Mouse (Mus musculus) intestine, embryonic 15.5 days (tissue): ENCODE data around the gene Tbx15. TPM values are rescaled to one million over a fixed set of nuclear protein-coding genes. Genes with fewer than 3 reads are reported as not detected.
"Not testable (repeated sequence)": the region's sequence is repeated elsewhere in the genome, so short reads cannot be mapped to it uniquely, and the experiment has no call there.

Source experiments
- ATAC-seq: fragments of 200-750 bp; cut with Nextera tagmentation; 2 replicates; pipeline ENCODE4 v1.8.0; 2017; ENCODE audit warnings: moderate TSS enrichment, moderate library complexity
- H3K27ac ChIP-seq: fragments of 300-500 bp; sonication (generic); 2 replicates; pipeline ENCODE4 v1.5.1; 2015; ENCODE audit warnings: mild to moderate bottlenecking, inconsistent platforms
- H3K27me3 ChIP-seq: fragments of 300-500 bp; sonication (generic); replicated peaks from 2 replicates; pipeline ENCODE4 v1.6.1; 2015; ENCODE audit warnings: inconsistent platforms
- H3K36me3 ChIP-seq: fragments of 300-500 bp; sonication (generic); 2 replicates; pipeline ENCODE4 v1.6.1; 2015; ENCODE audit warnings: inconsistent platforms
- H3K4me1 ChIP-seq: fragments of 300-500 bp; sonication (generic); replicated peaks from 2 replicates; pipeline ENCODE4 v1.6.1; 2015; ENCODE audit warnings: inconsistent platforms
- H3K4me2 ChIP-seq: fragments of 300-500 bp; sonication (generic); replicated peaks from 2 replicates; pipeline ENCODE4 v1.6.1; 2015; ENCODE audit warnings: mild to moderate bottlenecking, inconsistent platforms
- H3K4me3 ChIP-seq: fragments of 300-500 bp; sonication (generic); replicated peaks from 2 replicates; pipeline ENCODE4 v1.5.1; 2015; ENCODE audit warnings: inconsistent platforms
- H3K9ac ChIP-seq: fragments of 300-500 bp; sonication (generic); 2 replicates; pipeline ENCODE4 v1.6.1; 2015; ENCODE audit warnings: inconsistent platforms
- H3K9me3 ChIP-seq: fragments of 300-500 bp; sonication (generic); 2 replicates; pipeline ENCODE4 v1.6.1; 2016; ENCODE audit warnings: inconsistent platforms
- whole genome bisulfite sequencing: fragments of 180-500 bp; shearing (Covaris S2); methylation state at CpG from one replicate; pipeline ENCODE4 v1.1.7; 2015; 5-methylcytosine and 5-hydroxymethylcytosine counted together
- polyA plus RNA-seq: library from polyadenylated mRNA; unstranded; fragments of >200 nt; fragmentation: Nextera tagmentation; extraction: Ambion mirVana; gene quantifications from 2 replicates; pipeline ENCODE4 v1.2.1, GENCODE M21; 2015

The Tbx15 gene
- polyA plus RNA-seq, 1 experiment from 2014 or later = 0.04 TPM

DNA sequence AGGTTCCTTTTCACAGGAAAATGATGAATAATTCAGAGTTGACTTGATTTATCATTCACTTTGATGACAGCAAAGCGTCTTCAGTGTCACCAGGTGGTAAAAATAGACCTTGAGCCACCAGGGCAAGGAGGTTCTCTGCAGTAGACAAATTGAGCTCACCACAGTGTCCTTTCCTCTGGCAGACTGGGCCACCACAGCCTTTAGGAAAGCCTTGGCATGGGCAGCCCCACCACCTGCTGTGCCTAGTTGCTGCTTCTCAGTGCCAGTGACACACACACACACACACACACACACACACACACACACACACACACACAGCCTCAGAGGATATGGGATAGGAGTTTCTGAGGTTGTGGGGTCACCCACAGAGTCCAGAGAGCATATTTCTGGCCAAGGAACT is 54.0 kb downstream of the Tbx15 start:
- H3K27ac ChIP-seq, H3K4me3 ChIP-seq, H3K4me2 ChIP-seq, H3K9ac ChIP-seq, ATAC-seq, H3K36me3 ChIP-seq, H3K27me3 ChIP-seq, H3K4me1 ChIP-seq, H3K9me3 ChIP-seq: not testable (repeated sequence)
- 52% methylated on average over 1 of the region's 1 CpGs for WGBS

DNA sequence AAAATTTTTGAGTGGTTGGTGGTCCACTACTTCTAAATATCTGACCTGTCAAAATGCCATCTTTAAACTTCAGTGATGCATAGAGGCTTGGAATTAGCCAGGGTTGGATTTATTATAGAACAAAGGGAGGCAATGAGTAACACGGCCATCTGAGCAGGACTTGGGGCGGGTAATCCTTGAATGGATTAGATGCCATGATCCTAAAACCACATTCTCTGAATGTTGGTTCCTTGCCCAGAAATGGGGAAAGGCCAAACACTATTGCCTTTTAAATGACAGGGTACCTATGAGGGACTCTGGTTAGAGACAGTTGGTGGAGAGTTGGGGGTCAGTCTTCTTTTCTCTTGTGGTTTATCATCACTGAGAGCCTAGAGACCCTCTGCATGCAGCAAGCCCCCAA is 55.1 kb downstream of the Tbx15 start:
- Histone ChIP-seq H3K9ac (no peak overlapping the region), H3K36me3 (no peaks in the 10 kb centered on the region), H3K4me3 (no peak overlapping the region), H3K27me3 (no peaks in the 10 kb centered on the region), H3K9me3 (no peaks in the 10 kb centered on the region), H3K4me2 (no peak overlapping the region), H3K27ac (no peak overlapping the region), H3K4me1 (no peaks in the 10 kb centered on the region)
- 80% methylated on average over 2 of the region's 2 CpGs for WGBS
- ATAC-seq = no peak

DNA sequence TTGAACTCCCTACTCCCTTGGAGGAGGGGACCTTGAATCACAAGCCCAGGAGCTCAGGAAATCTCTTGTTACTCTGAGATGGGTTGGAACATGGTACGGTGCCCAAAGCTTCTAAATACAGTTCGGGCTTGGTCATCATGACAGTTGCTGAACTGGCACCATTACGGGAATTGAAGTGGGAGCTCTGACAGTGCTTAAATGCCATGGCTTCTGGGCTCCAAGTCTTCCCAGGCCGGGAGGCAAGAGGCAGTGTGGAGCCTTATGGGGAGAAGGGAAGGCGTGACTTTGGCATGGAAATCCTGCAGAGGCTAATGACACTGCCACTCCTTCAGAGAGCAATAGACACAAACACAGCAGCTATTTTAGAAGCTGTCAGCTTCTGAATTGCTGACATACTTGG is 56.0 kb downstream of the Tbx15 start:
- 82% methylated on average over 5 of the region's 5 CpGs for WGBS
- H3K4me1 ChIP-seq = no peaks in the 10 kb centered on the region
- H3K27me3 ChIP-seq = no peaks in the 10 kb centered on the region
- no peak overlapping the region for H3K9ac ChIP-seq
- no peaks in the 10 kb centered on the region for H3K36me3 ChIP-seq
- no peak for ATAC-seq
- H3K4me3 ChIP-seq = no peak overlapping the region
- no peak overlapping the region for H3K27ac ChIP-seq
- H3K9me3 ChIP-seq = no peaks in the 10 kb centered on the region
- H3K4me2 ChIP-seq = no peak overlapping the region

DNA sequence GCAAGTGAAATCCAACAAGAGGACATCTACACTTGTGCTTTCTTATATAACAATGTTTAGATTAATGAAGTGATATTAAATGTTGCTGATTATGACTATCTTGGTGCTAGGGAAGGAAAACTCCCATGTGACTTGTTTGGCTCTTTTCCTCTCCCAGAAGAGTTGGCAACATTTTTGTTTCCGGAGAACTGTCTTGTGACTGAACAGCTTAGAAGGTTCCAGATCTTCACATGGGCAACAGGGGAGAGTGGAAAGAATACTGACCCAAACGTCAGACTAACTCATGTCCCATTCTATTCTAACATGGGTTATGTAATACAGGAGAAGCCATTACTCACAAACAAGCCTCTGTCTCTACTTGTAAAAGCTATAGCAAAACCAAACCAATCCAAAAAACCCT is 60.7 kb downstream of the Tbx15 start:
- no peak overlapping the region for H3K4me2 ChIP-seq
- no peaks in the 10 kb centered on the region for H3K4me1 ChIP-seq
- no peak for ATAC-seq
- 78% methylated on average over 2 of the region's 2 CpGs for WGBS
- no peak overlapping the region for H3K27ac ChIP-seq
- no peaks in the 10 kb centered on the region for H3K27me3 ChIP-seq
- no peak overlapping the region for H3K4me3 ChIP-seq
- no peaks in the 10 kb centered on the region for H3K9me3 ChIP-seq
- H3K36me3 ChIP-seq = no peaks in the 10 kb centered on the region
- no peak overlapping the region for H3K9ac ChIP-seq

DNA sequence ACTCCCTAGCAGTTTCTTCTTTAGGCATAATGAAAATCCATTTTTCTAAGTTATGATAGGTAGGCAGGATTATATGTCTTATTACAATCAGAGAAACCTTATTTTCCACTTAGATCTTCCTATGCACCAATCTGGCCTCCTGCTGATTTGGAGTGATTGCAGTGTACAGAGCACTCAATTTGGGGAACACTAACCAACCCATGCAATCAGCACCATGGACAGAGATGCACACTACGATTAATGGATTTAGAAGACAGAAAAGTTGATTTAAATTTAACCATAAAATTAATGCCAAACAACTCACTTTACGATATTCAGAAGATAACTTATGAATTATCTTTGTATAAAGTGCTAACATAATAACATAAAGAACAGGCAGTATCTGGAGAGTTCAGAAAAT is 70.7 kb downstream of the Tbx15 start:
- no peak for ATAC-seq
- WGBS = 35% methylated on average over 2 of the region's 2 CpGs
- Histone ChIP-seq H3K4me1 (no peaks in the 10 kb centered on the region), H3K9me3 (no peaks in the 10 kb centered on the region), H3K27ac (no peak overlapping the region), H3K27me3 (no peaks in the 10 kb centered on the region), H3K4me2 (no peak overlapping the region), H3K4me3 (no peak overlapping the region), H3K9ac (no peak overlapping the region), H3K36me3 (no peaks in the 10 kb centered on the region)

DNA sequence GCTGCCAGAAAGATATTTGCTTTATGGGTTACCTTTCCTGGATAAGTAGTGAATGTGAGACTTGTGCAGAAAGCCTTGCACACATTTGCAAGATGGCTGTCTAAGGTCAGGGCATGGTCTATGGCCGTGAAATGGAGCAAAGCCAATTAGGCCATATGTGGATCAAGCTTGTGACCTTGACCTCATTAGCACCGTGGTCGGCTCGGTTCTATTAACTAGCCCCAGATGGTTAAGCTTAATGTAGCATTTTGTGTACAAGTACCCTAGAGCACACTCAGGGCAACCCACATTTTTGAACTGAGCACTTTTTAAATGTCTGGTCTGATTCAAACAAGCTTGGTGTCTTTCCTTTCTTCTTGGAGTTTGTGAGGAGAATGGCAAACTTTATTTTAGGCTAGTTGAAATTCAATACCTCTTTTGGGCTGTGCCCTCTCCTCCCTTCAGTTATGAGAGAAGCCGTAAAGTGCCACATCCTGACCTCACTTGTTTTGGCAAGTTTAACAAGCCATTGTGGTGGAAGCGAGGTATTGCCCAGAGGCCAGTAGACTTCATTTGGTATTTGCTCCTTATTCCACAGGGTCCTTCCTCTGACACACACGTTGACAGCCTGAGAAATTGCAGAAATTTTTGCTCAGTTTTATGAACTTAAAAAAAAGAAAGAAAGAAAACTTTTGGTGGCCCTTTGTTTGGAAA is 71.9 kb downstream of the Tbx15 start:
- H3K36me3 ChIP-seq = no peaks in the 10 kb centered on the region
- H3K4me1 ChIP-seq = no peaks in the 10 kb centered on the region
- H3K4me3 ChIP-seq = no peak overlapping the region
- 65% methylated on average over 7 of the region's 7 CpGs for WGBS
- H3K9me3 ChIP-seq = no peaks in the 10 kb centered on the region
- no peak overlapping the region for H3K27ac ChIP-seq
- H3K4me2 ChIP-seq = no peak overlapping the region
- H3K27me3 ChIP-seq = no peaks in the 10 kb centered on the region
- no peak for ATAC-seq
- H3K9ac ChIP-seq = no peak overlapping the region

DNA sequence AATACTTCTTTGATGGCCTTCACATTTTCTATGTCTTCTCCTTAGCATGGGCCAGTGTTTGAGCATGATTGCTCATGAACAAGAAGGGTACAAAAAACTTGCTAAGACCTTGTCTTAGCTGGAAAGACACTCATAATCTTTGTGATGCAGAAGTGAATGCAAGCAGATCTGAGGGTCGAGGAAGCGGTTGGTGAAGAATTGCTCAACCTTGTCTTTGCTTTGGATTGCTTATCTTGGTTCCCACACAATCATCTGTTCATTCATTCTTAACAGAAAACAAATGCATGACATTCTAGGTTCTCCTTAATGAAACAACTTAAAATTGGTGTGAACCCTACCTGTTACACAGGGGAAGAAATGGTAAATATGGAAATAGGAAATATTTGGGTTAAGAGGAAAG is 82.2 kb downstream of the Tbx15 start:
- H3K27me3 ChIP-seq = no peaks in the 10 kb centered on the region
- no peaks in the 10 kb centered on the region for H3K4me1 ChIP-seq
- no peak overlapping the region for H3K27ac ChIP-seq
- H3K4me2 ChIP-seq = no peak overlapping the region
- no peak overlapping the region for H3K4me3 ChIP-seq
- 78% methylated on average over 2 of the region's 2 CpGs for WGBS
- H3K9me3 ChIP-seq = no peaks in the 10 kb centered on the region
- no peak overlapping the region for H3K9ac ChIP-seq
- no peaks in the 10 kb centered on the region for H3K36me3 ChIP-seq
- ATAC-seq = no peak

DNA sequence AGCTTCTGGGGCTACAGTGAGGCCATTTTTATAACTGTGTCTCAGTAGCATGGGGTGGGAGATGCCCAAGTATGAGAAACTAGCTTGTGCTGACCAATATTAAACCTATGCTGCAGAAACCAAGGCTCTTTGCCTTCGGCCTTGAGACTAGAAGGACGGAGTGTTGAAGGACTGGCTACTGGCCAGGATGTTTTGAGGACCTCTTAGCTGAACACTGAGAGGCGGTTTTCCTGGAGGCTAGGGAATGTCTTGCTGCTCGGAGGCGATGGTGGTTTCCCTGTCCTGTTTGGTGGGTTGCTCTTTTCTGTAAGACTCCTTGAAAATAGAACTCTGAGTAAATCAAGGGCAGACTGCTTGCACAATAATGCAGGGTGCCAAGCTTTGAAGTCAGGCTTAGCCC is 89.1 kb downstream of the Tbx15 start:
- Histone ChIP-seq H3K4me1 (no peaks in the 10 kb centered on the region), H3K36me3 (no peaks in the 10 kb centered on the region), H3K4me3 (no peak overlapping the region), H3K27me3 (no peaks in the 10 kb centered on the region), H3K4me2 (no peak overlapping the region), H3K27ac (no peak overlapping the region), H3K9ac (no peak overlapping the region), H3K9me3 (no peaks in the 10 kb centered on the region)
- whole genome bisulfite sequencing = 84% methylated on average over 5 of the region's 5 CpGs
- no peak for ATAC-seq

DNA sequence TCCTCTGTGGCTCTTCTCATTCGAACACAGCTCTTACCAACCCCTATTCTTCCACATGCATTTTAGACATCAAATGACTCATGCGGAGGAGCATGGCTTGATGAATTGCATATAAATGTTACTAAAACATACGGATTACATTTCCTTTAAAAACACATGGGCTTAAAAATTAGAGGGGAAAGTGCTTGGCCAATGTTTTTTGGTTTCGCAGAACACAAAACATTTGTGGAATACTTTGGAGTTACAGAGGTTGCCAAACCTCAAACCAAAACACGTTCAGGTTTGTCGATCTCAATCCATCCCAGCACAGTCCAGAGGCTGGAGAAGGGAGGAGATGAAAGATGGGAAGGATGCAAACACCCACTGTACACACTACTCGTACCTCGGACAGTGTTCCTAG is 90.9 kb downstream of the Tbx15 start:
- no peaks in the 10 kb centered on the region for H3K27me3 ChIP-seq
- H3K36me3 ChIP-seq = no peaks in the 10 kb centered on the region
- H3K9me3 ChIP-seq = no peaks in the 10 kb centered on the region
- H3K27ac ChIP-seq = no peak overlapping the region
- no peak overlapping the region for H3K4me3 ChIP-seq
- no peak for ATAC-seq
- no peaks in the 10 kb centered on the region for H3K4me1 ChIP-seq
- no peak overlapping the region for H3K4me2 ChIP-seq
- H3K9ac ChIP-seq = no peak overlapping the region
- 81% methylated on average over 8 of the region's 8 CpGs for WGBS

DNA sequence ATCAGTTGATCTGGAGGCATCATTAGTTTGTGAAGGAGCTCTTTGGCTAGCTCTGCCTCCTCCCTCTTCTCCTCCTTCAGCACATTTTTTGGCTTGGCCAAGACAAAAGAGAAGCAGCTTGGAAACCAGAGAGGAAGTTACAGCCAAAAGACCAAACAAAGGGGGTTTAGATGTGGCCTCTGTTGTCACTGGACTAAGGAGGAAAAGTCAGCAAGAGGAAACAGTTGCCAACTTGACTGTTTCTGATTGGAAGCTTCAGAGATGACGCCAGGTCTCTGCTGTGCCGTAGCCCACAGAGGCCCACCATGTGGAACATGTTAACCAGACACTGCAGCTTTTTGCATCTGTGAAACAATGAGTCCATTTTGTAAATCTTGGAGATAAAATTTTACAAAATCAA is 96.7 kb downstream of the Tbx15 start:
- Histone ChIP-seq H3K27ac (no peak overlapping the region), H3K4me2 (no peak overlapping the region), H3K27me3 (no peaks in the 10 kb centered on the region), H3K9me3 (no peaks in the 10 kb centered on the region), H3K4me1 (no peaks in the 10 kb centered on the region), H3K9ac (no peak overlapping the region), H3K36me3 (no peaks in the 10 kb centered on the region), H3K4me3 (no peak overlapping the region)
- ATAC-seq = no peak
- 81% methylated on average over 2 of the region's 2 CpGs for WGBS

DNA sequence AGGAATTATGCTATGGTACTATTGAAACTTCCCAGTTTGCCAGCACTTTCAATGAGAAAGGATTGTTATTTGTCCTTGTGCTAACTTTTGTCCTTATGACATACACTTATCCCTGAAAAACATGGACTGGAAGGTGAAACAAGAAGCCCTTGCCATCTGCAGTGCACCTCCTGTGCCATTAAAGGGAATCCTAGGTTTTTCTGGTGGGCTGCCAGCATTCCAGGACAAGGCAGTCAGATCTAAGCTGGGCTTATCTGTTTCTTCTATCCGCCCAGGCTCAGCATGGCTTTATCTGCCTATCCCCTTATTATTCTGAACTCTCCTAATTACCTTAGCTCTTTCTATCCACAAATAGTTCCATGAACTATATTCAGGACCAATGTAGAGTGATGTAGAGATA is 98.6 kb downstream of the Tbx15 start:
- WGBS = 61% methylated on average over 1 of the region's 1 CpGs
- H3K36me3 ChIP-seq = no peaks in the 10 kb centered on the region
- no peak for ATAC-seq
- H3K4me3 ChIP-seq = no peak overlapping the region
- H3K27ac ChIP-seq = no peak overlapping the region
- no peak overlapping the region for H3K4me2 ChIP-seq
- H3K27me3 ChIP-seq = no peaks in the 10 kb centered on the region
- no peaks in the 10 kb centered on the region for H3K9me3 ChIP-seq
- H3K9ac ChIP-seq = no peak overlapping the region
- no peaks in the 10 kb centered on the region for H3K4me1 ChIP-seq

DNA sequence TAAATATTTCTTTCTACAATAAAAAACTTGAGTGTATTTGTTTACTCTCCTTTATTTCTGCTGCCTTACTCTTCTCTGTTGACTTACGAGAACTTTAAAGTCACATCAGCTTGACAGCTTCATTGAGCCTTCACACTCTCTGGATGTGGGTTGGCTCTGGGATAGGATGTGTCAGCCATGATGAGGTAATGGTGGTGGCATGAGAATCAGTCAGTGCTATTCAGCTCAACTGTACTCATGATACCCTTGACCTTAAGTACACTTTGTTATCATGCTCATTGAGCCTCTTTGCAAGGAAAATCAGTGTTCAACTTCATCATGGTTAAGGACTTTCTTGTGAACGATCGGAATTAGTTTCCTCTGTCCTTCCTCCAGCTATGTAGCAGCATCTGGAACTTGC is 99.8 kb downstream of the Tbx15 start:
- ATAC-seq = no peak
- Histone ChIP-seq H3K4me2 (no peak overlapping the region), H3K36me3 (no peaks in the 10 kb centered on the region), H3K27me3 (no peaks in the 10 kb centered on the region), H3K9me3 (no peaks in the 10 kb centered on the region), H3K27ac (no peak overlapping the region), H3K9ac (no peak overlapping the region), H3K4me3 (no peak overlapping the region), H3K4me1 (no peaks in the 10 kb centered on the region)
- WGBS = 75% methylated on average over 3 of the region's 3 CpGs

DNA sequence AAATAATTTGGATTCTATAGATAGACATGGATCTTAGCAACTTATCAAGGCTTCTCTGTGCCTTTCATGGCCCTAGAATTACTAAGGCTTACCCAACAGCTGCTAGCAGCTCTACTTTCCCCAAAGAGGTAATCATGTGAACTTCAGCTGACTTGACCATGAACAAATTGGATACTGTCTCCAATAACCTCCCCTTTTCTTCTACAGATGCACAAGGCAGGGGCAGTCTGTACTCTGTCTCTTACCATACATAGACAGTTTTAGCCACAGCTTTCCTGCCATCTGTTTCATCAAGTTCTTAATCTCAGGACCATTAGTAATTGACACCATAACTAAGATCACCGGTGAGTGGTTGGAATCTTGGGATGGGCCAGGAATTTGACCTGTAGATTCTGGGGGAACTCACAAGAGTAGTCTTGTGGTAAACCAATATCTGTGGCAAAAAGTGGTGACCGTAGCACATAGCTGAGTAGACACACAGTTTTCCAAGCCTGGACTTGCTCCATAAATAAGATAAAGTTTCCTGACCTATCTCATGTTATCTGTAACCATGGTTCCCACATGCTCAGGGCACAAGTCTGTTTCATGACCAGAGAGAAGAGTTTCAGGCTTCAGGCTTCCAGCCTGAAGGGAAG is 139.6 kb downstream of the Tbx15 start:
- ATAC-seq = no peak
- Histone ChIP-seq H3K4me3 (no peak overlapping the region), H3K4me1 (no peaks in the 10 kb centered on the region), H3K4me2 (no peak overlapping the region), H3K27me3 (no peaks in the 10 kb centered on the region), H3K27ac (no peak overlapping the region), H3K36me3 (no peaks in the 10 kb centered on the region), H3K9me3 (no peaks in the 10 kb centered on the region), H3K9ac (no peak overlapping the region)
- WGBS = 84% methylated on average over 2 of the region's 2 CpGs
